Comparison of ENCODE assay signal across 22 mouse cellular contexts in genomic region chr10:95438941-95439340, GRCm38 (mm10). TPM values are rescaled to one million over a fixed set of nuclear protein-coding genes. Genes with fewer than 3 reads are reported as not detected.
A peak's percentile ranks its signal among the peaks of the same experiment; 100 is the strongest.
DNase-seq lines count a peak whose midpoint lies in the region; ATAC-seq lines count a peak whose summit lies in the region.
"Had no signal": no experiment of that assay in that cellular context is flagged by ENCODE, and none has a peak within 500 bp of the region (broad histone marks: within the 10 kb centered on the region; RNA-seq: fewer than 3 reads in every experiment).

No protein-coding gene starts in this region.

- H3K9me3 ChIP-seq in heart, embryonic 11.5 days (replicated peaks; ENCODE audit: control insufficient read depth, low read length), result no peaks in the 10 kb centered on the region
- H3K9me3 ChIP-seq in liver, embryonic 11.5 days (ENCODE audit: control insufficient read depth, low read length), result no peaks in the 10 kb centered on the region
- no peaks in the 10 kb centered on the region for H3K9me3 ChIP-seq in forebrain, embryonic 14.5 days (replicated peaks; ENCODE audit: control insufficient read depth, low read length)
- H3K9me3 ChIP-seq: embryonic facial prominence, embryonic 15.5 days; forebrain, embryonic 10.5 days; forebrain, embryonic 15.5 days; heart, embryonic 15.5 days; hindbrain, embryonic 15.5 days had no signal

- WGBS in heart, embryonic 11.5 days (ENCODE audit: insufficient replicate concordance), result 8% methylated on average over 11 of the region's 11 CpGs
- WGBS in liver, embryonic 11.5 days, result 25% methylated on average over 11 of the region's 11 CpGs
- WGBS in forebrain, embryonic 14.5 days, result 86% methylated on average over 11 of the region's 11 CpGs

- intact Hi-C loops in heart, postnatal 10 days (cut with DNase I), result no loop called here

- H3K9ac ChIP-seq in heart, embryonic 11.5 days (ENCODE audit: low read depth, low read length), result no peak overlapping the region
- no peak overlapping the region for H3K9ac ChIP-seq in liver, embryonic 11.5 days (ENCODE audit: low read depth, low read length)
- no peak overlapping the region for H3K9ac ChIP-seq in forebrain, embryonic 14.5 days (ENCODE audit: low read length)
- H3K9ac ChIP-seq: embryonic facial prominence, embryonic 15.5 days; forebrain, embryonic 15.5 days; heart, embryonic 15.5 days; hindbrain, embryonic 15.5 days had no signal

- no peak for DNase-seq in heart, postnatal 10 days
- DNase-seq in liver, embryonic 11.5 days (ENCODE audit: low spot score), result no peak
- no peak for DNase-seq in liver
- DNase-seq in lung, postnatal 10 days, result peak; percentile 23
- DNase-seq in lung, postnatal 4 days, result no peak
- no peak for DNase-seq in forebrain, embryonic 14.5 days (ENCODE audit: low spot score)
- DNase-seq: adrenal gland, postnatal 10 days; cerebellum, adult 11 months; cerebellum, adult 8-10 months; cerebellum, postnatal 14 days; embryo, embryonic 11 days; gastrocnemius, postnatal 36 days; heart, adult 11 months; heart, postnatal 36 days had no signal

- peaks cover 4% of the 10 kb centered on the region; the same call in 1 of the 2 replicates for H3K4me1 ChIP-seq in heart, embryonic 11.5 days (ENCODE audit: control insufficient read depth, insufficient read depth, low read length)
- no peaks in the 10 kb centered on the region for H3K4me1 ChIP-seq in liver, embryonic 11.5 days (replicated peaks; ENCODE audit: control insufficient read depth, insufficient read depth, low read length)
- no peaks in the 10 kb centered on the region for H3K4me1 ChIP-seq in forebrain, embryonic 14.5 days (ENCODE audit: control insufficient read depth, insufficient read depth, low read length)
- H3K4me1 ChIP-seq: embryonic facial prominence, embryonic 15.5 days; forebrain, embryonic 10.5 days; forebrain, embryonic 15.5 days; hindbrain, embryonic 15.5 days had no signal

- 0 out of 2 replicates have a peak overlapping the region, but pooled peaks have one; percentile 17 for H3K4me2 ChIP-seq in heart, embryonic 11.5 days
- H3K4me2 ChIP-seq in liver, embryonic 11.5 days, result peak overlapping the region; percentile 29; the same call in 1 of the 2 replicates
- H3K4me2 ChIP-seq in forebrain, embryonic 14.5 days (ENCODE audit: low read length), result no peak overlapping the region
- H3K4me2 ChIP-seq: embryonic facial prominence, embryonic 15.5 days; forebrain, embryonic 15.5 days; heart, embryonic 15.5 days; hindbrain, embryonic 15.5 days had no signal

- ATAC-seq in heart, embryonic 11.5 days (replicated peaks; ENCODE audit: insufficient number of reproducible peaks, low FRiP score, low TSS enrichment), result no peak
- ATAC-seq in liver, embryonic 11.5 days (replicated peaks; ENCODE audit: low FRiP score), result no peak
- no peak for ATAC-seq in forebrain, embryonic 14.5 days
- ATAC-seq: forebrain, embryonic 15.5 days had no signal

- no peaks in the 10 kb centered on the region for H3K36me3 ChIP-seq in heart, embryonic 11.5 days (ENCODE audit: control insufficient read depth, insufficient read depth, low read length)
- no peaks in the 10 kb centered on the region for H3K36me3 ChIP-seq in liver, embryonic 11.5 days (ENCODE audit: control insufficient read depth, insufficient read depth, low read length)
- H3K36me3 ChIP-seq in forebrain, embryonic 14.5 days (ENCODE audit: control insufficient read depth, insufficient read depth, low read length), result no peaks in the 10 kb centered on the region
- H3K36me3 ChIP-seq: embryonic facial prominence, embryonic 15.5 days; forebrain, embryonic 10.5 days; forebrain, embryonic 15.5 days; heart, embryonic 15.5 days; hindbrain, embryonic 15.5 days had no signal

- no peak overlapping the region for H3K27ac ChIP-seq in heart, embryonic 11.5 days (ENCODE audit: low read depth, low read length)
- H3K27ac ChIP-seq in liver, embryonic 11.5 days (ENCODE audit: low read depth, low read length), result no peak overlapping the region
- H3K27ac ChIP-seq in forebrain, embryonic 14.5 days (ENCODE audit: low read depth, low read length), result no peak overlapping the region
- H3K27ac ChIP-seq: embryonic facial prominence, embryonic 15.5 days; forebrain, embryonic 10.5 days; forebrain, embryonic 15.5 days; heart, embryonic 15.5 days; hindbrain, embryonic 15.5 days had no signal

- H3K27me3 ChIP-seq in heart, embryonic 11.5 days (ENCODE audit: control insufficient read depth, insufficient read depth, low read length), result no peaks in the 10 kb centered on the region; the same call in 1 of the 2 replicates
- no peaks in the 10 kb centered on the region for H3K27me3 ChIP-seq in liver, embryonic 11.5 days (replicated peaks; ENCODE audit: control insufficient read depth, insufficient read depth, low read length)
- no peaks in the 10 kb centered on the region for H3K27me3 ChIP-seq in forebrain, embryonic 14.5 days (replicated peaks; ENCODE audit: control insufficient read depth, insufficient read depth, low read length)
- H3K27me3 ChIP-seq: embryonic facial prominence, embryonic 15.5 days; forebrain, embryonic 15.5 days; heart, embryonic 15.5 days; hindbrain, embryonic 15.5 days had no signal

- no peak overlapping the region for H3K4me3 ChIP-seq in heart, embryonic 11.5 days (ENCODE audit: low read depth, low read length)
- no peak overlapping the region for H3K4me3 ChIP-seq in liver, embryonic 11.5 days (ENCODE audit: low read depth, low read length)
- no peak overlapping the region for H3K4me3 ChIP-seq in forebrain, embryonic 14.5 days (ENCODE audit: low read depth, low read length)
- H3K4me3 ChIP-seq: embryonic facial prominence, embryonic 15.5 days; erythroblast, embryonic 14.5 days; forebrain, embryonic 10.5 days; forebrain, embryonic 15.5 days; heart, embryonic 15.5 days; hindbrain, embryonic 15.5 days had no signal

RNA-seq across cellular contexts. Expression of gene Socs2, which starts 22.0 kb away (rescaled TPM):
- 38.5 and 45.0 TPM in 2 replicates for polyA plus RNA-seq in heart, embryonic 11.5 days (2014; fragmentation: Nextera tagmentation; extraction: Ambion mirVana)
- 100 to 1,000 TPM; 127 to 133 TPM for total RNA-seq in heart, postnatal 10 days (2021)
- polyA plus RNA-seq in liver, embryonic 11.5 days (2014; fragmentation: Nextera tagmentation; extraction: Ambion mirVana), result 19.4 and 21.1 TPM in 2 replicates
- 145 and 148 TPM in 2 replicates for polyA plus RNA-seq in forebrain, embryonic 14.5 days (2014; fragmentation: Nextera tagmentation; extraction: Ambion mirVana)
- total RNA-seq: common myeloid progenitor, adult 5-6 weeks had no signal
